Mouse (Mus musculus) midbrain, postnatal 0 days (tissue): ENCODE data around the gene Map3k14. TPM values are rescaled to one million over a fixed set of nuclear protein-coding genes. Genes with fewer than 3 reads are reported as not detected.

Experiments used
- ATAC-seq: fragments of 200-750 bp; cut with Nextera tagmentation; 2 replicates; pipeline ENCODE4 v1.8.0; 2017; ENCODE audit warnings: moderate number of reproducible peaks, mild to moderate bottlenecking, moderate TSS enrichment, moderate library complexity; ENCODE audit not compliant: low FRiP score
- DNase-seq: peaks from one replicate; pipeline ENCODE4 v3.0.0-alpha.2; 2015; ENCODE audit warnings: low spot score
- H3K27ac ChIP-seq: fragments of 300-500 bp; sonication (generic); 2 replicates; pipeline ENCODE4 v1.5.1; 2014; ENCODE audit warnings: low read depth, mild to moderate bottlenecking, low read length, mixed read lengths
- H3K27me3 ChIP-seq: fragments of 300-500 bp; sonication (generic); 2 replicates; pipeline ENCODE4 v1.6.1; 2014; ENCODE audit warnings: low read length, control low read depth, mixed read lengths; ENCODE audit not compliant: insufficient read depth
- H3K36me3 ChIP-seq: fragments of 300-500 bp; sonication (generic); 2 replicates; pipeline ENCODE4 v1.6.1; 2014; ENCODE audit warnings: low read length, control low read depth, mixed read lengths; ENCODE audit not compliant: insufficient read depth
- H3K4me1 ChIP-seq: fragments of 300-500 bp; sonication (generic); 2 replicates; pipeline ENCODE4 v1.6.1; 2014; ENCODE audit warnings: mild to moderate bottlenecking, control low read depth, antibody characterized with exemption, low read length, mixed read lengths; ENCODE audit not compliant: insufficient read depth
- H3K4me2 ChIP-seq: fragments of 300-500 bp; sonication (generic); 2 replicates; pipeline ENCODE4 v1.6.1; 2014; ENCODE audit warnings: low read depth, mild to moderate bottlenecking, low read length, mixed read lengths; ENCODE audit not compliant: poor library complexity, severe bottlenecking
- H3K4me3 ChIP-seq: fragments of 300-500 bp; sonication (generic); 2 replicates; pipeline ENCODE4 v1.5.1; 2014; ENCODE audit warnings: low read depth, mild to moderate bottlenecking, low read length, moderate library complexity
- H3K9ac ChIP-seq: fragments of 300-500 bp; sonication (generic); replicated peaks from 2 replicates; pipeline ENCODE4 v1.6.1; 2014; ENCODE audit warnings: mild to moderate bottlenecking, low read length, moderate library complexity, mixed read lengths; ENCODE audit not compliant: poor library complexity, severe bottlenecking
- H3K9me3 ChIP-seq: fragments of 300-500 bp; sonication (generic); 2 replicates; pipeline ENCODE4 v1.6.1; 2016; ENCODE audit warnings: low read length, control low read depth
- CTCF ChIP-seq: IDR thresholded peaks from 2 replicates; pipeline ENCODE4 v1.5.1; 2016; ENCODE audit warnings: antibody characterized with exemption, mild to moderate bottlenecking
- WGBS: fragments of 180-500 bp; shearing (Covaris S2); extraction: QIAGEN DNeasy Blood & Tissue Kit; methylation state at CpG from one replicate; pipeline ENCODE4 v1.1.7; 2014; 5-methylcytosine and 5-hydroxymethylcytosine counted together
- polyA plus RNA-seq: library from polyadenylated mRNA; unstranded; fragments of >200 nt; fragmentation: Nextera tagmentation; extraction: Ambion mirVana; gene quantifications from 2 replicates; pipeline ENCODE4 v1.2.1, GENCODE M21; 2015
- total RNA-seq: library from RNA; depleted of rRNA; stranded (reverse); fragments of >200 nt; gene quantifications from 2 replicates; pipeline ENCODE4 v1.2.3, GENCODE M21; 2014

Gene Map3k14
- total and polyA plus RNA-seq, 2 experiments from 2014 or later = 1.7 to 6.1 TPM

- H3K9ac ChIP-seq = no peak overlapping the region
- no peaks in the 10 kb centered on the region for H3K36me3 ChIP-seq
- no peaks in the 10 kb centered on the region for H3K9me3 ChIP-seq
- peak overlapping the region; percentile 24 for H3K4me3 ChIP-seq
- no peak for TF ChIP-seq CTCF
- no peak overlapping the region for H3K27ac ChIP-seq
- ATAC-seq (no peak), DNase-seq (no peak)
- H3K4me1 ChIP-seq = no peaks in the 10 kb centered on the region
- peak overlapping the region; percentile 55 for H3K4me2 ChIP-seq
- H3K27me3 ChIP-seq = no peaks in the 10 kb centered on the region
- WGBS = 5% methylated on average over 29 of the region's 30 CpGs
Observed at GRCm38 (mm10) chr11:103311960-103312611, 44.8 kb upstream of the Map3k14 start.

- Histone ChIP-seq H3K9ac (no peak overlapping the region), H3K36me3 (no peaks in the 10 kb centered on the region), H3K27ac (no peak overlapping the region), H3K4me2 (no peak overlapping the region), H3K4me3 (no peak overlapping the region), H3K27me3 (no peaks in the 10 kb centered on the region), H3K4me1 (no peaks in the 10 kb centered on the region), H3K9me3 (no peaks in the 10 kb centered on the region)
- WGBS = 83% methylated on average over 10 of the region's 10 CpGs
- TF ChIP-seq CTCF = no peak
- ATAC-seq = no peak
- DNase-seq = no peak
Observed at GRCm38 (mm10) chr11:103309956-103310574, 42.8 kb upstream of the Map3k14 start.

- H3K4me3 ChIP-seq = no peak overlapping the region
- no peaks in the 10 kb centered on the region for H3K4me1 ChIP-seq
- no peak overlapping the region for H3K4me2 ChIP-seq
- ATAC-seq (no peak), DNase-seq (no peak)
- H3K27me3 ChIP-seq = no peaks in the 10 kb centered on the region
- no peaks in the 10 kb centered on the region for H3K36me3 ChIP-seq
- no peak overlapping the region for H3K9ac ChIP-seq
- WGBS = 72% methylated on average over 8 of the region's 8 CpGs
- H3K27ac ChIP-seq = no peak overlapping the region
- no peak for TF ChIP-seq CTCF
- H3K9me3 ChIP-seq = no peaks in the 10 kb centered on the region
Observed at GRCm38 (mm10) chr11:103307910-103308309, 40.6 kb upstream of the Map3k14 start.

GRCm38 (mm10) chr11:103304525-103304924, 37.3 kb upstream of the Map3k14 start:
- no peak overlapping the region for H3K27ac ChIP-seq
- ATAC-seq = no peak
- no peak overlapping the region for H3K4me2 ChIP-seq
- WGBS = 85% methylated on average over 9 of the region's 9 CpGs
- DNase-seq = no peak
- no peaks in the 10 kb centered on the region for H3K9me3 ChIP-seq
- H3K36me3 ChIP-seq = no peaks in the 10 kb centered on the region
- no peaks in the 10 kb centered on the region for H3K27me3 ChIP-seq
- no peak overlapping the region for H3K9ac ChIP-seq
- H3K4me1 ChIP-seq = no peaks in the 10 kb centered on the region
- no peak overlapping the region for H3K4me3 ChIP-seq
- TF ChIP-seq CTCF = no peak

GRCm38 (mm10) chr11:103294772-103295171, 27.5 kb upstream of the Map3k14 start:
- 93% methylated on average over 7 of the region's 7 CpGs for WGBS
- Histone ChIP-seq H3K4me3 (no peak overlapping the region), H3K9ac (no peak overlapping the region), H3K4me1 (no peaks in the 10 kb centered on the region), H3K9me3 (no peaks in the 10 kb centered on the region), H3K36me3 (no peaks in the 10 kb centered on the region), H3K4me2 (no peak overlapping the region), H3K27me3 (no peaks in the 10 kb centered on the region), H3K27ac (no peak overlapping the region)
- TF ChIP-seq CTCF = no peak
- ATAC-seq (no peak), DNase-seq (no peak)

- Histone ChIP-seq H3K4me2 (no peak overlapping the region), H3K27ac (no peak overlapping the region), H3K36me3 (no peaks in the 10 kb centered on the region), H3K9me3 (no peaks in the 10 kb centered on the region), H3K9ac (no peak overlapping the region), H3K4me3 (no peak overlapping the region), H3K27me3 (no peaks in the 10 kb centered on the region), H3K4me1 (no peaks in the 10 kb centered on the region)
- no peak for ATAC-seq
- no peak for TF ChIP-seq CTCF
- WGBS = 91% methylated on average over 6 of the region's 6 CpGs
- no peak for DNase-seq
Observed at GRCm38 (mm10) chr11:103294066-103294465, 26.8 kb upstream of the Map3k14 start.
